Mouse (Mus musculus): ENCODE measurements around the gene Bsn.

GRCm38 (mm10) chr9:108052411-108052810 is 137.8 kb downstream of the Bsn start:
- no peak for TF ChIP-seq CTCF (IDR thresholded peaks at IDR 0.05; ENCODE audit: low read depth)
- no peak for TF ChIP-seq EP300 (IDR thresholded peaks at IDR 0.05; ENCODE audit: low read depth)

Data from liver, postnatal 0 days (tissue).